Mouse (Mus musculus): Measurements from ENCODE around the gene Dnajb12.

- TF ChIP-seq CTCF (IDR thresholded peaks at IDR 0.05; ENCODE audit: low read depth, low read length) (no peak), GATA1 (IDR thresholded peaks at IDR 0.05; ENCODE audit: borderline replicate concordance, low read length) (no peak), GATA2 (IDR thresholded peaks at IDR 0.05; ENCODE audit: borderline replicate concordance, low read depth, low read length) (no peak), POLR2AphosphoS5 (IDR thresholded peaks at IDR 0.05; ENCODE audit: insufficient replicate concordance, low read depth, low read length) (no peak), TAL1 (conservative IDR thresholded peaks at IDR 0.05; ENCODE audit: low read depth, low read length) (no peak)
These were observed 32.9 kb upstream of the Dnajb12 start for GRCm38 (mm10) chr10:59846416-59846815.
